Mouse (Mus musculus) layer of hippocampus, adult 9-10 months (tissue): Measurements from ENCODE around the gene Perm1.
A peak's percentile ranks its signal among the peaks of the same experiment; 100 is the strongest.

ENCODE experiments used
- DNase-seq: peaks from one replicate; pipeline ENCODE4 v3.0.0; 2022; ENCODE audit warnings: low spot score

Gene Perm1

GRCm38 (mm10) chr4:156215649-156216048 lies at the start of gene Perm1:
Gene Perm1 (plus strand): TSS chr4:156215868.
- DNase-seq = no peak

GRCm38 (mm10) chr4:156166477-156166876 lies 49.2 kb upstream of the Perm1 start:
- no peak for DNase-seq

- no peak for DNase-seq
Observed at GRCm38 (mm10) chr4:156168611-156169010, 47.1 kb upstream of the Perm1 start.

- no peak for DNase-seq
Observed at GRCm38 (mm10) chr4:156169129-156169528, 46.5 kb upstream of the Perm1 start.

GRCm38 (mm10) chr4:156171828-156172227 lies 43.8 kb upstream of the Perm1 start:
- no peak for DNase-seq

- DNase-seq = no peak
Observed at GRCm38 (mm10) chr4:156177630-156178029, 38.0 kb upstream of the Perm1 start.

GRCm38 (mm10) chr4:156183747-156184146 lies 31.9 kb upstream of the Perm1 start:
- no peak for DNase-seq

GRCm38 (mm10) chr4:156184291-156184954 lies 31.2 kb upstream of the Perm1 start:
- DNase-seq = no peak

- DNase-seq = no peak
Observed at GRCm38 (mm10) chr4:156185456-156185949, 30.2 kb upstream of the Perm1 start.

- no peak for DNase-seq
Observed at GRCm38 (mm10) chr4:156185950-156186850, 29.5 kb upstream of the Perm1 start.

GRCm38 (mm10) chr4:156188162-156188810 lies 27.4 kb upstream of the Perm1 start:
- no peak for DNase-seq

GRCm38 (mm10) chr4:156188811-156189323 lies 26.8 kb upstream of the Perm1 start:
- no peak for DNase-seq

GRCm38 (mm10) chr4:156192421-156193199 lies 23.1 kb upstream of the Perm1 start:
- DNase-seq = no peak

GRCm38 (mm10) chr4:156193200-156193590 lies 22.5 kb upstream of the Perm1 start:
- no peak for DNase-seq

GRCm38 (mm10) chr4:156193906-156194305 lies 21.8 kb upstream of the Perm1 start:
- no peak for DNase-seq

GRCm38 (mm10) chr4:156194346-156194745 lies 21.3 kb upstream of the Perm1 start:
- DNase-seq = no peak

GRCm38 (mm10) chr4:156195927-156196870 lies 19.5 kb upstream of the Perm1 start:
- DNase-seq = no peak

GRCm38 (mm10) chr4:156197131-156197828 lies 18.4 kb upstream of the Perm1 start, which contains the start of gene Agrn:
Gene Agrn (minus strand): TSS chr4:156197488.
- no peak for DNase-seq

GRCm38 (mm10) chr4:156197829-156198205 lies 17.9 kb upstream of the Perm1 start:
- DNase-seq = peak; percentile 49
